Mouse (Mus musculus): ENCODE measurements around the gene Cd82. TPM values are rescaled to one million over a fixed set of nuclear protein-coding genes. Genes with fewer than 3 reads are reported as not detected.

Cd82 gene
- 100 to 1,000 TPM; 408 to 719 TPM for polyA plus RNA-seq (2017; shearing (Covaris generic))

GRCm38 (mm10) chr2:93462760-93463159 is at the start of gene Cd82:
Gene Cd82 (minus strand): TSS chr2:93463140.
- no peak for ATAC-seq

- ATAC-seq: no peak
These were observed 49.2 kb upstream of the Cd82 start for GRCm38 (mm10) chr2:93512130-93512529.

- no peak for ATAC-seq
These were observed 47.9 kb upstream of the Cd82 start for GRCm38 (mm10) chr2:93510839-93511238.

GRCm38 (mm10) chr2:93509777-93510750 is 47.1 kb upstream of the Cd82 start:
- no peak for ATAC-seq

- ATAC-seq: no peak
These were observed 42.2 kb upstream of the Cd82 start for GRCm38 (mm10) chr2:93505091-93505490.

GRCm38 (mm10) chr2:93503353-93503752 is 40.4 kb upstream of the Cd82 start:
- ATAC-seq: no peak

GRCm38 (mm10) chr2:93501303-93501702 is 38.4 kb upstream of the Cd82 start:
- ATAC-seq: no peak

- ATAC-seq: no peak
These were observed 34.3 kb upstream of the Cd82 start for GRCm38 (mm10) chr2:93497221-93497620.

GRCm38 (mm10) chr2:93495170-93495569 is 32.2 kb upstream of the Cd82 start:
- no peak for ATAC-seq

- no peak for ATAC-seq
These were observed 30.6 kb upstream of the Cd82 start for GRCm38 (mm10) chr2:93493541-93493940.

GRCm38 (mm10) chr2:93490516-93490915 is 27.6 kb upstream of the Cd82 start:
- ATAC-seq: no peak

- ATAC-seq: no peak
These were observed 26.1 kb upstream of the Cd82 start for GRCm38 (mm10) chr2:93488911-93489587.

GRCm38 (mm10) chr2:93485459-93485858 is 22.5 kb upstream of the Cd82 start:
- ATAC-seq: no peak

GRCm38 (mm10) chr2:93482036-93482644 is 19.2 kb upstream of the Cd82 start:
- no peak for ATAC-seq

GRCm38 (mm10) chr2:93478744-93479143 is 15.8 kb upstream of the Cd82 start:
- no peak for ATAC-seq

- no peak for ATAC-seq
These were observed 14.6 kb upstream of the Cd82 start for GRCm38 (mm10) chr2:93477519-93477918.

- ATAC-seq: no peak
These were observed 13.5 kb upstream of the Cd82 start for GRCm38 (mm10) chr2:93476487-93476886.

- ATAC-seq: peak; percentile 49
These were observed 12.1 kb upstream of the Cd82 start for GRCm38 (mm10) chr2:93475040-93475439.

GRCm38 (mm10) chr2:93473915-93474314 is 11.0 kb upstream of the Cd82 start:
- ATAC-seq: no peak

- peak; percentile 81 for ATAC-seq
These were observed 8.1 kb upstream of the Cd82 start for GRCm38 (mm10) chr2:93470849-93471576.

- no peak for ATAC-seq
These were observed 7.2 kb upstream of the Cd82 start for GRCm38 (mm10) chr2:93470127-93470526.

GRCm38 (mm10) chr2:93469118-93469517 is 6.2 kb upstream of the Cd82 start:
- ATAC-seq: no peak

- ATAC-seq: no peak
These were observed 3.4 kb upstream of the Cd82 start for GRCm38 (mm10) chr2:93466314-93466713.
